Mouse (Mus musculus) small intestine, adult 2 months (tissue): ENCODE measurements at regions not wholly inside any gene's neighbourhood (a gene's known extent, or its start where the extent isn't known, plus 50 kb on each side); places are given as distances from the start of the nearest gene placed in this dataset.

Experiments
- H3K27ac ChIP-seq: fragments of 200-500 bp; 2 replicates; pipeline ENCODE4 v1.5.1; 2012; ENCODE audit warnings: low read depth, low read length, control low read depth, inconsistent platforms; ENCODE audit not compliant: insufficient read depth
- H3K27me3 ChIP-seq: fragments of 200-500 bp; 2 replicates; pipeline ENCODE4 v1.6.1; 2012; ENCODE audit warnings: mild to moderate bottlenecking, moderate library complexity, low read length, inconsistent platforms; ENCODE audit not compliant: control insufficient read depth, insufficient read depth
- H3K36me3 ChIP-seq: fragments of 200-500 bp; 2 replicates; pipeline ENCODE4 v1.6.1; 2012; ENCODE audit warnings: mild to moderate bottlenecking, low read length, control low read depth, inconsistent platforms; ENCODE audit not compliant: control insufficient read depth, insufficient read depth
- H3K4me1 ChIP-seq: fragments of 200-500 bp; 2 replicates; pipeline ENCODE4 v1.6.1; 2012; ENCODE audit warnings: low read length, inconsistent platforms, mixed read lengths; ENCODE audit not compliant: control insufficient read depth, insufficient read depth, insufficient read length
- H3K4me3 ChIP-seq: fragments of 200-500 bp; 2 replicates; pipeline ENCODE4 v1.5.1; 2012; ENCODE audit warnings: low read depth, mild to moderate bottlenecking, control low read depth, inconsistent platforms, low read length, moderate library complexity
- CTCF ChIP-seq: fragments of 200-500 bp; IDR thresholded peaks from 2 replicates; pipeline ENCODE4 v1.5.1; 2012; ENCODE audit warnings: low read depth, mild to moderate bottlenecking, control low read depth, inconsistent platforms, low read length, moderate library complexity, mixed read lengths; ENCODE audit not compliant: insufficient replicate concordance, insufficient read length; ENCODE audit errors: extremely low read depth
- POLR2A ChIP-seq: fragments of 200-500 bp; IDR thresholded peaks from 2 replicates; pipeline ENCODE4 v1.6.1; 2012; ENCODE audit warnings: low read depth, mild to moderate bottlenecking, control low read depth, inconsistent platforms, low read length, moderate library complexity
- WGBS: fragments of 180-500 bp; shearing (Covaris S2); methylation state at CpG from one replicate; pipeline ENCODE4 v1.1.7; 2018; 5-methylcytosine and 5-hydroxymethylcytosine counted together

- Histone ChIP-seq H3K36me3 (no peaks in the 10 kb centered on the region), H3K4me3 (no peak overlapping the region), H3K4me1 (no peaks in the 10 kb centered on the region), H3K27me3 (no peaks in the 10 kb centered on the region), H3K27ac (no peak overlapping the region)
- TF ChIP-seq CTCF (no peak), POLR2A (no peak)
- WGBS, result 59% methylated on average over 6 of the region's 6 CpGs
Observed at GRCm38 (mm10) chr1:71880480-71880879, 227.5 kb upstream of the Fn1 start.

GRCm38 (mm10) chr1:71876712-71877401 is 223.9 kb upstream of the Fn1 start:
- TF ChIP-seq POLR2A (no peak), CTCF (no peak)
- no peak overlapping the region for H3K27ac ChIP-seq
- no peaks in the 10 kb centered on the region for H3K27me3 ChIP-seq
- no peaks in the 10 kb centered on the region for H3K4me1 ChIP-seq
- no peak overlapping the region for H3K4me3 ChIP-seq
- 77% methylated on average over 9 of the region's 9 CpGs for WGBS
- H3K36me3 ChIP-seq, result no peaks in the 10 kb centered on the region

- H3K27ac ChIP-seq, result no peak overlapping the region
- H3K4me1 ChIP-seq, result no peaks in the 10 kb centered on the region
- TF ChIP-seq CTCF, result no peak
- TF ChIP-seq POLR2A, result no peak
- H3K4me3 ChIP-seq, result no peak overlapping the region
- H3K27me3 ChIP-seq, result no peaks in the 10 kb centered on the region
- 58% methylated on average over 2 of the region's 2 CpGs for WGBS
- H3K36me3 ChIP-seq, result no peaks in the 10 kb centered on the region
Observed at GRCm38 (mm10) chr1:71874037-71874436, 221.0 kb upstream of the Fn1 start.

- Histone ChIP-seq H3K4me3 (no peak overlapping the region), H3K4me1 (no peaks in the 10 kb centered on the region), H3K27ac (no peak overlapping the region), H3K36me3 (no peaks in the 10 kb centered on the region), H3K27me3 (no peaks in the 10 kb centered on the region)
- 23% methylated on average over 4 of the region's 4 CpGs for WGBS
- TF ChIP-seq CTCF (no peak), POLR2A (no peak)
Observed at GRCm38 (mm10) chr1:71865670-71866069, 212.7 kb upstream of the Fn1 start.

GRCm38 (mm10) chr1:71864749-71865148 is 211.7 kb upstream of the Fn1 start:
- Histone ChIP-seq H3K27me3 (no peaks in the 10 kb centered on the region), H3K36me3 (no peaks in the 10 kb centered on the region), H3K4me3 (no peak overlapping the region), H3K27ac (no peak overlapping the region), H3K4me1 (no peaks in the 10 kb centered on the region)
- TF ChIP-seq POLR2A (no peak), CTCF (no peak)
- WGBS, result 82% methylated on average over 9 of the region's 9 CpGs

- TF ChIP-seq CTCF (no peak), POLR2A (no peak)
- 91% methylated on average over 2 of the region's 2 CpGs for WGBS
- Histone ChIP-seq H3K27ac (no peak overlapping the region), H3K36me3 (no peaks in the 10 kb centered on the region), H3K27me3 (no peaks in the 10 kb centered on the region), H3K4me1 (no peaks in the 10 kb centered on the region), H3K4me3 (no peak overlapping the region)
Observed at GRCm38 (mm10) chr1:71853212-71853611, 200.2 kb upstream of the Fn1 start.

- no peak overlapping the region for H3K27ac ChIP-seq
- TF ChIP-seq CTCF (no peak), POLR2A (no peak)
- 74% methylated on average over 8 of the region's 8 CpGs for WGBS
- no peaks in the 10 kb centered on the region for H3K36me3 ChIP-seq
- no peak overlapping the region for H3K4me3 ChIP-seq
- no peaks in the 10 kb centered on the region for H3K4me1 ChIP-seq
- no peaks in the 10 kb centered on the region for H3K27me3 ChIP-seq
Observed at GRCm38 (mm10) chr1:71851268-71851667, 198.3 kb upstream of the Fn1 start.
